Mouse (Mus musculus): Measurements from ENCODE around the gene Hist2h3b. TPM values are rescaled to one million over a fixed set of nuclear protein-coding genes. Genes with fewer than 3 reads are reported as not detected.

Gene Hist2h3b
- total RNA-seq, 4 experiments from 2014 or later: 50.3 to 108 (median 73.7) TPM

DNA sequence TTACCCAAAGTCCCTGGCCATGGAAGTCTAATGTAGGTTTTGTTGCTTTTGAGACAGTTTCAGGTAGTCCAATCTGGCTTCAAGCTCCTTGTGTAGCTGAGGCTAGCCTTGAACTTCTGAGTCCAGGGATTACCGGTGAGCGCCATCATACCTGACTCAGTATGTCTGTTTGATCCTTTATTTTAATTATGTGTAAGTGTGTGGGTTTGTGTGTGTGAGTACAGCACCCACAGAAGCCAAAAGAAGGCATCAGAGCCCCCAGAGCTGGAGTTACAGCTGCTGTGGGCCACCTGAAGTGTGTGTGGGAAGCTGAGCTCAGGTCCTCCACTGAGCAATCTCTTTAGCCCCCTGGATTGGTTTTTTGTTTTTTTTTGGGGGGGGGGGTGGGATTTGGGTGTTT is 31.1 kb downstream of the Hist2h3b start:
- DNase-seq: no peak

DNA sequence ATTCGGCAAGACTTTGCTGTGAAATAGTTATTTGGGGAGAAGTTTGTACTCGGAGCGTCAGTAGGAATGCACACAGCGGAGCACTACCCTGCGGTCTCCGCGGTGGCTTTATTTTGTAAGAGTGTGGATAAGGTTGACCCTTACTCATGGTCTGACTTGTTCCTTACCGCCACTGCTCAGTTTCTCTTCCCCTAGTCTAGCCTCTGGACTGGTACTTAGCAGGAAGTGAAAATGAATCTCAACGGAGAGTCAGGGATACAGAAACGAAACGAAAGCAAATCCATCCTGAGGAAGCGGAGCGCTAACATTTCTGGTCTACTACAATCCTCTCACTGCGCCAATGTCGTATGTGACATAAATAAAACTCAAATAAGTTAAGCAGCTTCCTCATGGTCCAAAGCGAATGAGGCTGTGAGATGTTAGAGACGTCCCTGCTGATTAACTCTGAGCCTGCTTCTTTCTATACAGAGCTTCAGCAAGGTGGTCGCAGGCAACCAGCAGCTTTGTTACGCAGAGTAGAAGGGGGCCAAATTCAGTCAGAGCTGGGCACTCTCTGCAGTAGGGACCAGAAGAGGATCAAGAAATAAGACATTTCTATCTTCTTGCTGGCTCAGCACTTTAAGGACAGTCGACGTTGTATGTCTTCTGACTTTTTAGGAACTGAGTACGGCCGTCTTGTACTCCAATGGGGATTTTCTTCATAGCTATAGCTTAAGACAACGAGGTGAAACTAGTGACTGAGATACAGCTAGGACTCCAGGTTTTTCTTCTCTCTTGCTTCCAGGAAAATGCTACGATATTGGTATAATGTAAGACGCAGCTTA is 32.5 kb downstream of the Hist2h3b start:
- no peak for DNase-seq

DNA sequence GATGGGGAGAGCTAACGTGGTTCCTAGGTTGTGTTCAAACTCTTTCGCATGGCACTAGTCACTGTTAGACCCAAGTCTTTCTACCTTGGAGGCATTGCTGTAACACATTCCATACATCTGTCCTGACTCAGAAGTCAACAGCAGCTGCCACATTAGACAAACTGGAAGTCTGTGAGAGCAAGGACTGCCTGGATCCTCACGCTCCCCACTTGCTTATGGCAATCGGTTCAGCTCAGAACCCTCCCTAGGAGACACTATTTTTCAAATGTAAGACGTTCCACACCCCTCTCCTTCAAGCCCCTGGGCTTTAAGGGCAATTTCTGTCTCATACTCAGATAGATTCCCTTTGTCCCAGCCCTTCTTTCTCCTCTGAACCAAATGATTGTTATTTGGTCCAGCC is 33.6 kb downstream of the Hist2h3b start:
- DNase-seq: no peak

DNA sequence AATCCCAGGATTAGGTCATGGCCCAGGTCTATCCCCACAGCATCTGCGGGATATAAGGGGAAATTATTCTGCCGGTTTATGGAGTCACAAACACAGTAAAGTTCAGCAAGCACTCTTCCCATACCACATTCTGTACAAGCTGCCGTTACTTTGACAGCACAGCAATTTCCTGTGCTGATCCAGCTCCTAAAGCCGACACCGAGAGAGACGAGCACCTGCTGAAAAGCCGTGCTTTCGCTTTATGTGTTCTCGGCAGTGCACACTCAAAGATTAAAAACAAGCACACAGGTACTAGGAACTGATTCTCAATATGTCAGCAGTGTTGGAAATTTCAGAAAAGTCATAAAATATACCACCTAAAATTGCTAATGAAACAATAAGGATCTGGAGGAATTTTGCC is 38.1 kb downstream of the Hist2h3b start:
- DNase-seq: no peak

DNA sequence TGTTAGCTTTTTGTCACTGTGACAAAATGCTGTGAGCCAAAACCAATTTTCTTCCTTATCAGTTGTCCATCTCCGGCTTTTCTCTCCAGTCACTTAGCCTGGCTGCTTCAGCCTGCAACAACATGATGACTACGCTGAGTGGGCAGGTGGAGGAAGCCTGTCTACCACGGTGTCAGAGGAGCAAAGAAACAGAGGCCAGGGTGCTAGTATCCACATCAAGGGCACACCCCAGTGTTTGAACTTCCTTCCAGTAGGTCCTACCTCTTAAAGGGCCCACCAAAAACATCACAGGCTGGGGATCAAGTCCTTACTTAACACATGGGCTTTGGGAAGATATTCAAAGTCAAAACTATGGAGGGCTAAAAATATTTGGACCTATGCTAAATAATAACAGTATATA is 41.0 kb downstream of the Hist2h3b start:
- DNase-seq: no peak

- DNase-seq: no peak
These were observed 44.1 kb downstream of the Hist2h3b start for GRCm38 (mm10) chr3:96312341-96313098.

Small RNAs within 50 kb of the gene (microRNA-seq; reads per million reads assigned to microRNA genes)
- gene Gm44492 (0 to 0.17 reads per million in 2 experiments), gene Gm47311 (0 reads per million in 2 experiments), gene Gm47313 (0 reads per million in 2 experiments)

Other genes starting within 250 kb of the Hist2h3b start
- 10 to 100 TPM; 29.7 to 49.0 (median 34.9) TPM for gene Vps45, start 210.2 kb upstream of the Hist2h3b start, total RNA-seq (2022)
- 10 to 100 TPM; 37.8 to 55.2 (median 47.2) TPM for gene Otud7b, start 164.1 kb upstream of the Hist2h3b start, total RNA-seq (2022)
- 10 to 100 TPM; 14.7 to 70.7 (median 43.7) TPM for gene Mtmr11, start 106.7 kb upstream of the Hist2h3b start, total RNA-seq (2022)
- gene Sf3b4, start 96.3 kb upstream of the Hist2h3b start, total RNA-seq (2022): 10 to 100 TPM; 46.8 to 59.3 (median 50.8) TPM
- gene Sv2a, start 87.5 kb upstream of the Hist2h3b start, total RNA-seq (2022): 10 to 100 TPM in 3 of 4 experiments, 1 to 10 TPM in 1; 9.4 to 16.7 (median 13.6) TPM
- 10 to 100 TPM; 24.2 to 48.0 (median 33.0) TPM for gene Bola1, start 48.9 kb upstream of the Hist2h3b start, total RNA-seq (2022)
- gene Hist2h2ab, start 48.8 kb upstream of the Hist2h3b start, total RNA-seq (2022): 1 to 10 TPM; 4.8 to 9.2 (median 9.0) TPM
- gene Hist2h2ac, start 47.8 kb upstream of the Hist2h3b start, total RNA-seq (2022): 10 to 100 TPM; 53.1 to 90.6 (median 58.9) TPM
- gene Hist2h2be, start 47.5 kb upstream of the Hist2h3b start, total RNA-seq (2022): 10 to 100 TPM; 13.8 to 27.3 (median 25.2) TPM
- 10 to 100 TPM; 13.0 to 27.9 (median 18.2) TPM for gene Hist2h3c2, start 29.5 kb upstream of the Hist2h3b start, total RNA-seq (2022)
- gene Hist2h2aa2, start 28.4 kb upstream of the Hist2h3b start, total RNA-seq (2022): 100 to 1,000 TPM; 483 to 517 (median 507) TPM
- gene Hist2h2aa1, start 23.2 kb upstream of the Hist2h3b start, total RNA-seq (2022): 10 to 100 TPM; 14.1 to 18.6 (median 17.5) TPM
- gene Hist2h3c1, start 22.0 kb upstream of the Hist2h3b start, total RNA-seq (2022): not detected
- gene Hist2h4, start 5.3 kb upstream of the Hist2h3b start, total RNA-seq (2022): 10 to 100 TPM; 27.4 to 37.9 (median 32.5) TPM
- 100 to 1,000 TPM in 1 of 4 experiments, 10 to 100 TPM in 3; 70.8 to 139 (median 88.2) TPM for gene Hist2h2bb, start 1.1 kb downstream of the Hist2h3b start, total RNA-seq (2022)
- gene Fcgr1, start 25.3 kb downstream of the Hist2h3b start, total RNA-seq (2022): 1 to 10 TPM; 2.2 to 4.3 (median 3.3) TPM
- gene BC107364, start 183.7 kb downstream of the Hist2h3b start, total RNA-seq (2022): not detected